Mouse (Mus musculus): ENCODE measurements at regions not wholly inside any gene's neighbourhood (a gene's known extent, or its start where the extent isn't known, plus 50 kb on each side); places are given as distances from the start of the nearest gene placed in this dataset.

DNA sequence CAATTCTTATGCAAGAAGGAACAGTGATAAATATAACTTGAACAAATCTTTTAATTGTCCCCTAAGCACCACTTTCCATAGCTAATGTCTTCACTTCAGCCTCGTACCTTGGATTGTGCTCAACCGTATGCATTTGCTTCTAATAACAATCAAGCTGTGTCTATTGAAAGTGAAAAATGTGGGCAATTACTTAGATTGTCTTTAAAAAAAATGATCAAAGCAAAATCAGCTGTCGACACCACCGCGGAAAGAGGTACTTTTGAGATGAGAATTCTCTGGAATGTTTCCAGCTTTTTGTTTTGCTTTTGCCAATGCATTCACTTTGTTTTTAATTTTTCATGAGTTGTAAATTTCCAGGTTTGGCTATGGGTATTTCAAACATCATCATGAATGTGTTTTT lies 54.1 kb upstream of the Samsn1 start:
- DNase-seq (ENCODE audit: low spot score): no peak
- 59% methylated on average over 5 of the region's 5 CpGs for WGBS
- no peaks in the 10 kb centered on the region for H3K9me3 ChIP-seq (ENCODE audit: low read length)

More for the DNA sequence above, 54.1 kb upstream of the Samsn1 start:
- no peak overlapping the region for H3K4me2 ChIP-seq (replicated peaks; ENCODE audit: low read depth, low read length)
- no peak for ATAC-seq
- H3K27ac ChIP-seq (ENCODE audit: low read length): no peak overlapping the region
- no peak overlapping the region for H3K4me3 ChIP-seq (ENCODE audit: low read depth, low read length)
- H3K4me1 ChIP-seq (ENCODE audit: insufficient read depth, low read depth, low read length): no peaks in the 10 kb centered on the region
- no peaks in the 10 kb centered on the region for H3K36me3 ChIP-seq (ENCODE audit: insufficient read depth, low read length)
- H3K27me3 ChIP-seq (replicated peaks; ENCODE audit: insufficient read depth, low read length): no peaks in the 10 kb centered on the region
- H3K9ac ChIP-seq (replicated peaks; ENCODE audit: low read depth): no peak overlapping the region
- TF ChIP-seq CTCF (IDR thresholded peaks at IDR 0.05) (no peak), EP300 (IDR thresholded peaks at IDR 0.05) (no peak)
